Mouse (Mus musculus) E14TG2a.4 (cell line): ENCODE measurements around the gene Arhgef11.

Experiments used
- CTCF ChIP-seq: conservative IDR thresholded peaks from 2 replicates; pipeline ENCODE4 v1.5.1; 2014; ENCODE audit warnings: low read length
- NANOG ChIP-seq: IDR thresholded peaks from 2 replicates; pipeline ENCODE4 v1.6.1; 2014; ENCODE audit warnings: borderline replicate concordance, low read length, mixed read lengths

DNA sequence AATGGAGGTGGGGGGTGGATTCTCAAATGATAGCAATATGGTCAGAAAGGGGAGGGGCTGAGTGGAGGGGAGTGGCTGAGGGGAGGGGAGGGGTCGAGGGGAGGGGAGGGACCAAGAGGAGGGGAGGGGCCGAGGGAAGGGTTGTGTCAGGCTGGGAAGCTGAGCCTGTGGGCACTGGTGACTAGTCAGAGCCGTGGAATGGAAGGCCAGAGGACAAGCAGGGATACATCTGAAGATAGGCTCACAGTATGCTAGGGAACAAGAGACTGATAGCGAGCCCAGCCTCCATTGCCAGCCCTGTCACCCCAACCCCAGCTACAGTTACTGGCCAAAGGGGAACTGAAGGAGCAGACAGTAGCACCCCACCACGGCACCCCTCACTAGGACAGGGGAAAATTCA, 141.3 kb downstream of the Arhgef11 start:
- TF ChIP-seq CTCF: no peak
- no peak for TF ChIP-seq NANOG
